Mouse (Mus musculus) thymus, adult 2 months (tissue): ENCODE data around the gene Col18a1.

Experiments
- CTCF ChIP-seq: fragments of 200-500 bp; IDR thresholded peaks from 2 replicates; pipeline ENCODE4 v1.5.1; 2012; ENCODE audit warnings: mild to moderate bottlenecking, control low read depth, low read length, moderate library complexity, borderline replicate concordance; ENCODE audit not compliant: control insufficient read depth, poor library complexity, insufficient read depth; ENCODE audit errors: extremely low read depth
- POLR2A ChIP-seq: fragments of 200-500 bp; IDR thresholded peaks from 2 replicates; pipeline ENCODE4 v1.6.1; 2012; ENCODE audit warnings: mild to moderate bottlenecking, low read length, control low read depth, moderate library complexity; ENCODE audit not compliant: control insufficient read depth, poor library complexity, insufficient read depth; ENCODE audit errors: extremely low read depth

GRCm38 (mm10) chr10:77011681-77012080, 154.7 kb downstream of the Col18a1 start:
- no peak for TF ChIP-seq CTCF
- no peak for TF ChIP-seq POLR2A
